Mouse (Mus musculus) midbrain, embryonic 10.5 days (tissue): ENCODE results near the gene Clpsl2. TPM values are rescaled to one million over a fixed set of nuclear protein-coding genes. Genes with fewer than 3 reads are reported as not detected.
A peak's percentile ranks its signal among the peaks of the same experiment; 100 is the strongest.
"Not testable (repeated sequence)": the region's sequence is repeated elsewhere in the genome, so short reads cannot be mapped to it uniquely, and the experiment has no call there.

Experiments used
- DNase-seq: peaks from one replicate; pipeline ENCODE4 v3.0.0-alpha.2; 2017; ENCODE audit warnings: low spot score
- H3K27ac ChIP-seq: fragments of 300-500 bp; sonication (generic); replicated peaks from 2 replicates; pipeline ENCODE4 v1.5.1; 2016; ENCODE audit warnings: mild to moderate bottlenecking
- H3K27me3 ChIP-seq: fragments of 300-500 bp; sonication (generic); 2 replicates; pipeline ENCODE4 v1.6.1; 2016; ENCODE audit warnings: low read depth, mild to moderate bottlenecking; ENCODE audit not compliant: poor library complexity, severe bottlenecking
- H3K36me3 ChIP-seq: fragments of 300-500 bp; sonication (generic); 2 replicates; pipeline ENCODE4 v1.6.1; 2016; ENCODE audit warnings: mild to moderate bottlenecking, moderate library complexity
- H3K4me1 ChIP-seq: fragments of 300-500 bp; sonication (generic); 2 replicates; pipeline ENCODE4 v1.6.1; 2016
- H3K4me3 ChIP-seq: fragments of 300-500 bp; sonication (generic); 2 replicates; pipeline ENCODE4 v1.5.1; 2016; ENCODE audit warnings: mild to moderate bottlenecking, moderate library complexity
- H3K9me3 ChIP-seq: fragments of 300-500 bp; sonication (generic); replicated peaks from 2 replicates; pipeline ENCODE4 v1.6.1; 2016; ENCODE audit warnings: mild to moderate bottlenecking
- WGBS: fragments of 180-500 bp; shearing (Covaris S2); methylation state at CpG from one replicate; pipeline ENCODE4 v1.1.7; 2016; 5-methylcytosine and 5-hydroxymethylcytosine counted together
- polyA plus RNA-seq: library from polyadenylated mRNA; unstranded; fragments of >200 nt; fragmentation: Nextera tagmentation; extraction: Ambion mirVana; gene quantifications from 2 replicates; pipeline ENCODE4 v1.2.1, GENCODE M21; 2016

Gene Clpsl2
- polyA plus RNA-seq, 1 experiment from 2014 or later = not detected

DNA sequence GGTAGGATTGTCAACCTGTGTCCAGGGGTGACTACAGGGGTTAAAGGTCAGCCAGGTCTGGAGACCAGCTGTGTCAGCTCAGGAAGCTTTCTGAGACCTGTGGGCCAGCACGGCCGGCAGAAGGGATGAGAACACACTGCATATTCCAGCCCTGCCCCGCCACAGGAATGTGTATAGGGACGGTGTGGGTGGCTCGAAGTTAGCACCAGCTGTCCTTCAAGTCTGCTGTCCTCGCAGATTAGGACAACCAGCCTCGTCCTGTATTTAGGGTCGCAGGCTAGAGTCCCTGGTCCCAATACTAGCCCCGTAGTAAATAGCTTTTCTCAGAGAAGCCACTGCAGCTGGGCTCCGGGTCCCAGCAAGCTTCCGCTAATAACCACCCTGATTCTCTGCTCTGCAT, 661 bp upstream of the Clpsl2 start:
- DNase-seq = no peak
- H3K27ac ChIP-seq = no peak overlapping the region
- WGBS = 71% methylated on average over 11 of the region's 11 CpGs
- no peak overlapping the region for H3K4me3 ChIP-seq
- H3K9me3 ChIP-seq = no peaks in the 10 kb centered on the region
- no peaks in the 10 kb centered on the region for H3K36me3 ChIP-seq
- peaks cover 12% of the 10 kb centered on the region for H3K4me1 ChIP-seq
- H3K27me3 ChIP-seq = no peaks in the 10 kb centered on the region

GRCm38 (mm10) chr17:28553040-28553793, 4.0 kb downstream of the Clpsl2 start:
- no peaks in the 10 kb centered on the region for H3K9me3 ChIP-seq
- WGBS = 8% methylated on average over 14 of the region's 14 CpGs

DNA sequence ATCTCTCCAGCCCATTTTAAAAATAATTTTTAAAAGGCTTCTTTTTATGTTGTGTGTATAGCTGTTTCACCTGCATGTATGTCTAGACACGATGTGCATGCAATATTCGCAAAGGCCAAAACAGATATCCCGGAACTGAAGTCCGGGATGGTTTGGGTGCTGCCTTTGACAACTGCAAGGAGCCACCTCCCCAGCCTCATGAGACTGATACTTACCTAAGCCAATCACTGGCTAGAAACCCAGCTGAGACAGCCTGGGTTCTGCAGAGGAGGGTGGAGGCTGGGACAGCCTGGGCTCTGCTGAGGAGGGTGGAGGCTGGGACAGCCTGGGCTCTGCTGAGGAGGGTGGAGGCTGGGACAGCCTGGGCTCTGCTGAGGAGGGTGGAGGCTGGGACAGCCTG, 4.8 kb downstream of the Clpsl2 start:
- DNase-seq, H3K36me3 ChIP-seq, H3K4me3 ChIP-seq, H3K9me3 ChIP-seq, H3K27me3 ChIP-seq, H3K27ac ChIP-seq: not testable (repeated sequence)
- peaks cover 31% of the 10 kb centered on the region for H3K4me1 ChIP-seq
- WGBS = 93% methylated on average over 4 of the region's 4 CpGs

More at GRCm38 (mm10) chr17:28553040-28553793, 4.0 kb downstream of the Clpsl2 start:
- Histone ChIP-seq H3K27ac (no peak overlapping the region), H3K36me3 (no peaks in the 10 kb centered on the region), H3K27me3 (no peaks in the 10 kb centered on the region), H3K4me3 (0 out of 2 replicates have a peak overlapping the region, but pooled peaks have one; percentile 11), H3K4me1 (peaks cover 31% of the 10 kb centered on the region)
- peak; percentile 75 for DNase-seq

DNA sequence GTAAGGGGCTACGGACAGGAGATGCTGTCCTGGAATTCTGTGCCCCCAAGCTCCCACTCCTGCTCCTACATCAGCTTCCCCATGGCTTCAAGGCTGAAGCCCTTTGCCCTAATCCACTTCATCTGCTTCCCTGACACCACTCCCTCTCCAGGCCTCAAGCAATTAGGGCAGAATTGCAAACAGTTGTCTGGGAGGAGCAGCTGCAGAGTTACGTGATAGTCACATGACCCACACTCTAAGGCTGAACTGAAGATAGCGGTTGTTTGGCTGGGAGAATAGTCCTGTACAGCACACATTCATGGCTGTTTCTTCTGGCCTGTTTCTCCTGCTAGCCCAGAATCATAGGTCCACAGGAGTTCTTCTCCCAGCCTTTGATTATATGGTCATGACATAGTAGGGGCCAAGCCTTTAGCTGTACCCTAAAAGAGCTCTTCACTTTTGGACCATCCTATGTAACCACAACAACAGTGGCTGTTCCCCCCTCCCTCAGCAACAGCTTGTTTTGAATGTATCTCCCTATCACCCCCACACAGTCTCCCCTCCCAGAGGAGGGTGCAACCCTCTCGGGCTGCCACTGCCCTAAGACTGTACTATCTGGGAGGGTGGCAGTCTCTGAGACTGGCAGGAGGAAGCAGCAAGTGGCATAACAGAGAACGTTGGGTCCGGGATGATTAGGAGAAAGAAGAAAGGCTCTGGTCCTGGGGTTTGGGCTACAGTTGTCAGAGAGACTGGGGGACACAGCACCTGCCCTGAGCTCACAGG, 7.6 kb downstream of the Clpsl2 start:
- Histone ChIP-seq H3K4me3 (no peak overlapping the region), H3K27ac (0 out of 2 replicates have a peak overlapping the region, but pooled peaks have one; percentile 38), H3K27me3 (no peaks in the 10 kb centered on the region), H3K9me3 (no peaks in the 10 kb centered on the region), H3K4me1 (peaks cover 35% of the 10 kb centered on the region), H3K36me3 (no peaks in the 10 kb centered on the region)
- DNase-seq = no peak
- WGBS = 68% methylated on average over 6 of the region's 6 CpGs

GRCm38 (mm10) chr17:28557772-28558171, 8.6 kb downstream of the Clpsl2 start:
- Histone ChIP-seq H3K27ac (no peak overlapping the region), H3K4me1 (peaks cover 34% of the 10 kb centered on the region), H3K4me3 (no peak overlapping the region), H3K9me3 (no peaks in the 10 kb centered on the region), H3K36me3 (no peaks in the 10 kb centered on the region), H3K27me3 (no peaks in the 10 kb centered on the region)
- 81% methylated on average over 6 of the region's 6 CpGs for WGBS
- DNase-seq = no peak

DNA sequence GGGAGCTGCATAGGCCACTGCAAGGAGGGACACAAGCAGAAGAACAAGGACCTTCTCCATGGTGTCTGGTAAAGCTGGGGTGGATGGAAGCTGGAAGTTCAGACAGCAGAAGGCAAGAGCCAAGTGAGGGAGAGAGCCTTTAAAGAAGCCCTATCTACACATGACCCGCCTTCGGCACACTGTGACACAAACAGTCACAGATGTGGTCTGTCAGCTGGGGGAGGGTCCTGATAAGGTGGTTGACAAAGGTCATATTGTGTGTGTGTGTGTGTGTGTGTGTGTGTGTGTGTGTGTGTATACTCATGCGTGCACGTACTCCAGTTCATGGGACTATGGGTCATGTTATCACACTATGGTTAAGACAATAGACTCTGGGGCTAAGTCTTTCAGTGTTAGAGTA, 11.4 kb downstream of the Clpsl2 start, which contains the start of gene Clps:
TSS of gene Clps (minus strand) at position 169 of the 400 bp plus-strand sequence.
- Histone ChIP-seq H3K9me3 (no peaks in the 10 kb centered on the region), H3K27me3 (no peaks in the 10 kb centered on the region), H3K4me1 (peaks cover 23% of the 10 kb centered on the region), H3K36me3 (no peaks in the 10 kb centered on the region), H3K27ac (no peak within 1 kb of the TSS), H3K4me3 (no peak within 1 kb of the TSS)
- WGBS = 90% methylated on average over 4 of the region's 4 CpGs
- DNase-seq = no peak

DNA sequence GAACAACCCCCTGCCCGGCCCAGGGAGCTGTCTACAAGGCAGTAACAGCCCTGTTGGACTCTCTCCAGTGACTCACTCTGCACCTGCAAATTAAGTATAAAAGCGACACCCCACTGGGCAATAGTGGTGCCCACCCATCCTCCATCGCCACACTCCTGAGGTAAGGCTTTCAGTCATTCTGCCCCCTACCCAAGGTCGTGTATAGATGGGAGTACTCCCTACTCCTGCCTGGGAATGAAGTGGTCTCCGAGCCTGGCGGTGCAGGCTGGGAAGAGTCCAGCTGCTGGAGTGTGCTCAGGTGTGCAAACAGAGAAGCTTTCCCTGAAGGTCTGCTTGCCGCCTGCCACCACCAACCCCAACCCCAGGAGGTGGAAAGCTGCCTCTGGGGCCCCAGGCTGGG, 12.4 kb downstream of the Clpsl2 start:
- 67% methylated on average over 7 of the region's 7 CpGs for WGBS
- H3K27ac ChIP-seq = no peak overlapping the region
- peaks cover 13% of the 10 kb centered on the region for H3K4me1 ChIP-seq

DNA sequence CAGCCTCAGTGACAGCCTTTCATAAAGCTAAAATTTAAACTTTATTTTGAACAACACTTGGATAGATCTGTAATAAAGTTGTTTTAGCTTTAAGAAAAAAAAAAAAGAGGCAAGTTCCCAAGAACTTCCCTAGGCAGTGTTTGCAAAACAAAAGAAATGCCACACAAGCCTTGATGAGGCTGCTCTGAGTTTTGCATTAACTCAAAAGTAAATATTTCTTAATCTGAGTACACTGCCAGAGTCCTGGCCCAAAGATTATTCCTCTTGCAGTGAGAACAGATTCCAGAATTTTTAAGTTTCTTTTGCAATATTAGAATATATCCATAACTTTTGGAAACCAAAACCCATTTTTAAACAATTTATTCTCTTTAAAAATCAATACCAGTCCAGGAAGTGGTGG, 16.0 kb downstream of the Clpsl2 start:
- no peak for DNase-seq

More for the DNA sequence above, 12.4 kb downstream of the Clpsl2 start:
- DNase-seq = no peak
- Histone ChIP-seq H3K27me3 (no peaks in the 10 kb centered on the region), H3K9me3 (no peaks in the 10 kb centered on the region), H3K4me3 (no peak overlapping the region), H3K36me3 (no peaks in the 10 kb centered on the region)

DNA sequence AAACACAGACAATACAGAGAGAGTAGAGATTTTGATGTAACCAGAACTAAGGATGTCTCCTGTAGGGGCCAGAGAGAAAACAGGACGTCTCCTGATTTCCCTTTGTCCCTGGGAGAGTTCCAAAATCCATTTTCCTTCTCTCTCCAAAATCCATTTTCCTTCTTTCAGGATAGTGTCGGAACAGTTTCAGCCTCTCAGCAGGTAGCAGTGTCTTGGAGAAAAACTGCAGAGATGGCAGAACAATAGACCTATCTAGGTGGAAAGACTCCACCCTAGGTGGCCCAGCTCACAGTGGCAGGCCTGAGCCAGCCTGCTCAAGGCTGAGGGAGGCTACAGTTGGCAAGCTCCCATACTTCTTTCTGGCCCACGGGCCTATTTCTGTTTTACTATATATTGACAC, 18.3 kb downstream of the Clpsl2 start:
- no peaks in the 10 kb centered on the region for H3K36me3 ChIP-seq
- H3K4me3 ChIP-seq = no peak overlapping the region
- no peaks in the 10 kb centered on the region for H3K9me3 ChIP-seq
- DNase-seq = no peak
- H3K4me1 ChIP-seq = no peaks in the 10 kb centered on the region
- 21% methylated on average over 3 of the region's 3 CpGs for WGBS
- no peaks in the 10 kb centered on the region for H3K27me3 ChIP-seq
- H3K27ac ChIP-seq = no peak overlapping the region

More for the DNA sequence above, 16.0 kb downstream of the Clpsl2 start:
- Histone ChIP-seq H3K4me3 (no peak overlapping the region), H3K9me3 (no peaks in the 10 kb centered on the region), H3K27me3 (no peaks in the 10 kb centered on the region), H3K36me3 (no peaks in the 10 kb centered on the region), H3K4me1 (0 out of 2 replicates have a peak, but pooled peaks cover 8% of the 10 kb centered on the region), H3K27ac (no peak overlapping the region)

GRCm38 (mm10) chr17:28571868-28572267, 22.7 kb downstream of the Clpsl2 start:
- DNase-seq = no peak
- Histone ChIP-seq H3K9me3 (no peaks in the 10 kb centered on the region), H3K36me3 (no peaks in the 10 kb centered on the region), H3K27me3 (no peaks in the 10 kb centered on the region), H3K4me1 (peaks cover 11% of the 10 kb centered on the region), H3K4me3 (no peak overlapping the region), H3K27ac (no peak overlapping the region)
- 84% methylated on average over 3 of the region's 3 CpGs for WGBS

DNA sequence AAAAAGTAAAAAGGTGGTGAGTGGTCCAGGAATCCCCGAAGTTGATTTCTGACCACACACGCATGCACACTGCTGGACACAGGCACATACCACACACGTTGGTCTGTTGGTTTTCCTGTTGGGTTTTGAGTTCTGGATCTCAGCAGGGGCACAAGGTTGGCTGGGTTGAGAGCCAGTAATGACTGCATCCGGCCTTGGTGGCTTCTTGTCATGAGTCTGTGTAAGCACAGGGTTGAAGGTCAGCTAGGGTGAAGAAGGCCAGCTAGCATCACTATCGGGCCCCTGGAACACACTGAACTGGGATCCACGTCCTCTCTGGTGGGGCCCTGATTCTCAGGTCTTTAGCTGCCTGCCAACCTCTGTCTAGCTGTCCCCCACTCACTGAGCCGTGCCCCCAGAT, 23.3 kb downstream of the Clpsl2 start:
- Histone ChIP-seq H3K4me3 (no peak overlapping the region), H3K9me3 (no peaks in the 10 kb centered on the region), H3K4me1 (peaks cover 11% of the 10 kb centered on the region), H3K27me3 (no peaks in the 10 kb centered on the region), H3K27ac (no peak overlapping the region), H3K36me3 (no peaks in the 10 kb centered on the region)
- WGBS = 83% methylated on average over 7 of the region's 7 CpGs
- no peak for DNase-seq

DNA sequence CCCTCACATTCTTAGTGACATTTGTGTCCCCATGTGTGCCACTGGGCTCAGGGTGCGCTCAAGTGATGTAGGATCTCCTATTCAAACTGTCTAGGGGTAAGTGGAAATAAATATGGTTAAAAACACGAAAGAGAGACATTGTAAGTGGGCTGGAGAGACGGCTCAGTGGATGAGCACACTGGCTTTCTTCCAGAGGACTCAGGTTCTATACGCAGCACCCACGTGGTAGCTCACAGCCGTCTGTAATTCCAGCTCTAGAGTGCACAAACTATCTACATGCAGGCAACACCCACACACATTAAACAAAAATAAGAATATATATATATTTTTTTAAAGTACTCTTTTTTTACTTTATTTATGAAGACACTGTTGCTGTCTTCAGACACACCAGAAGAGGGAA, 23.7 kb downstream of the Clpsl2 start:
- Histone ChIP-seq H3K4me1 (peaks cover 11% of the 10 kb centered on the region), H3K36me3 (no peaks in the 10 kb centered on the region), H3K27me3 (no peaks in the 10 kb centered on the region), H3K9me3 (no peaks in the 10 kb centered on the region), H3K4me3 (no peak overlapping the region), H3K27ac (no peak overlapping the region)
- WGBS = 89% methylated on average over 6 of the region's 6 CpGs
- no peak for DNase-seq
